Mouse (Mus musculus) forelimb bud, embryonic 11.5 days (tissue): ENCODE measurements around the gene Slc25a13.
A peak's percentile ranks its signal among the peaks of the same experiment; 100 is the strongest.
"Not testable (repeated sequence)": the region's sequence is repeated elsewhere in the genome, so short reads cannot be mapped to it uniquely, and the experiment has no call there.

ENCODE experiments used
- DNase-seq: peaks from one replicate; pipeline ENCODE4 v3.0.0-alpha.2; 2012; ENCODE audit warnings: low read depth, low spot score

Slc25a13 gene

GRCm38 (mm10) chr6:6202451-6202850, 14.5 kb downstream of the Slc25a13 start:
- no peak for DNase-seq

GRCm38 (mm10) chr6:6201977-6202376, 15.0 kb downstream of the Slc25a13 start:
- no peak for DNase-seq

GRCm38 (mm10) chr6:6199138-6199870, 17.7 kb downstream of the Slc25a13 start:
- no peak for DNase-seq

- not testable (repeated sequence) for DNase-seq
Measured at GRCm38 (mm10) chr6:6198056-6198455, 18.9 kb downstream of the Slc25a13 start.

- DNase-seq = no peak
Measured at GRCm38 (mm10) chr6:6197339-6197738, 19.6 kb downstream of the Slc25a13 start.

- DNase-seq = no peak
Measured at GRCm38 (mm10) chr6:6196527-6196926, 20.4 kb downstream of the Slc25a13 start.

- no peak for DNase-seq
Measured at GRCm38 (mm10) chr6:6194831-6195230, 22.1 kb downstream of the Slc25a13 start.

- DNase-seq = no peak
Measured at GRCm38 (mm10) chr6:6193906-6194305, 23.1 kb downstream of the Slc25a13 start.

GRCm38 (mm10) chr6:6192413-6192812, 24.6 kb downstream of the Slc25a13 start:
- DNase-seq = no peak

- DNase-seq = peak; percentile 41
Measured at GRCm38 (mm10) chr6:6191596-6192337, 25.2 kb downstream of the Slc25a13 start.

- DNase-seq = no peak
Measured at GRCm38 (mm10) chr6:6188970-6189369, 28.0 kb downstream of the Slc25a13 start.

- no peak for DNase-seq
Measured at GRCm38 (mm10) chr6:6186468-6186867, 30.5 kb downstream of the Slc25a13 start.

GRCm38 (mm10) chr6:6185735-6186068, 31.3 kb downstream of the Slc25a13 start:
- no peak for DNase-seq

- DNase-seq = no peak
Measured at GRCm38 (mm10) chr6:6184921-6185734, 31.8 kb downstream of the Slc25a13 start.

GRCm38 (mm10) chr6:6183601-6184000, 33.4 kb downstream of the Slc25a13 start:
- DNase-seq = no peak

GRCm38 (mm10) chr6:6182191-6182590, 34.8 kb downstream of the Slc25a13 start:
- DNase-seq = no peak

- not testable (repeated sequence) for DNase-seq
Measured at GRCm38 (mm10) chr6:6178341-6178740, 38.6 kb downstream of the Slc25a13 start.

GRCm38 (mm10) chr6:6175350-6175971, 41.5 kb downstream of the Slc25a13 start:
- DNase-seq = no peak

- DNase-seq = peak; percentile 71
Measured at GRCm38 (mm10) chr6:6173935-6174561, 42.9 kb downstream of the Slc25a13 start.

GRCm38 (mm10) chr6:6173166-6173934, 43.6 kb downstream of the Slc25a13 start:
- no peak for DNase-seq
